Mouse (Mus musculus): ENCODE measurements at regions not wholly inside any gene's neighbourhood (a gene's known extent, or its start where the extent isn't known, plus 50 kb on each side); places are given as distances from the start of the nearest gene placed in this dataset.

DNA sequence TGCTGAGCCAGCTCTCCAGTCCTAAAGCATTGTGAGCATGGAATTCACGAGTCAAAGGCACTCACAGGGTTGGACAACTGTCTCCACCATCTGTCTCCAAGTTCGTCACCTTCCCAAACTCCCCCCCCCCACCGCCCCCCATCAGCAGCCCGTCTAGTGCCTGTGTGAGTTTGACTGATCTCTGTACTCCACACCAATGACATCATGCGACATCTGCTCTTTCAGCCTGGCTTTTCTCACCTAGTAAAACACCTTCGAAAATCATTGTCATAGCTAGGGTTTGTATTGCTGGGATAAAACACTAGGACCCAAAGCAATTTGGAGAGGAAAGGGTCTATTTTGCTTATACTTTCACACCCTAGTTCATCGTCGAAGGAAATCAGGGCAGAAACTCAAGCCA, 272.1 kb upstream of the Runx1 start:
- H3K4me3 ChIP-seq (ENCODE audit: low read depth, low read length) = no peak overlapping the region
- no peak for ATAC-seq
- no peak overlapping the region for H3K4me2 ChIP-seq (replicated peaks; ENCODE audit: low read depth, low read length)
- no peaks in the 10 kb centered on the region for H3K9me3 ChIP-seq (ENCODE audit: low read length)
- no peaks in the 10 kb centered on the region for H3K27me3 ChIP-seq (replicated peaks; ENCODE audit: insufficient read depth, low read length)
- H3K9ac ChIP-seq (replicated peaks; ENCODE audit: low read depth) = no peak overlapping the region
- DNase-seq (ENCODE audit: low spot score) = no peak
- H3K36me3 ChIP-seq (ENCODE audit: insufficient read depth, low read length) = no peaks in the 10 kb centered on the region
- H3K27ac ChIP-seq (ENCODE audit: low read length) = no peak overlapping the region
- TF ChIP-seq CTCF (IDR thresholded peaks at IDR 0.05) (no peak), EP300 (IDR thresholded peaks at IDR 0.05) (no peak)
- 57% methylated on average over 8 of the region's 8 CpGs for WGBS
- no peaks in the 10 kb centered on the region for H3K4me1 ChIP-seq (ENCODE audit: insufficient read depth, low read depth, low read length)

DNA sequence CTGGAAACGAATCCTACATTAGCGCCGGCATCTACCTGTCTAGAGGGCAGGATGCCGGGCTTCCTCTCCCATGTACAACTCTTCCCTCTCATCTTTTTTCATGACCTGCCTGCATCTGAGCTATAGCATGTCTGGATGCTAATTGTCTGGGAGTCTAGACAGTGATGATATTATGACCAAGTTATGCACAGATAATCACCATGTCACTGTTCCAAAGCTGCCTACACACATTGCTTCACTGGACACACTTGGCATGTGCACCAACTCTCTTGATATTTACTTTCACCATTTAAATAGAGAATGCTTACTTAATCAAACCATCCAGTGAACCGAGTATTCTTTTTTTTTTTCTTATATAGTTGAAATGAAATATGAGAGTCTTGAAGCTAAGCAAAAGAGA, 270.2 kb upstream of the Runx1 start:
- TF ChIP-seq EP300 (IDR thresholded peaks at IDR 0.05) (no peak), CTCF (IDR thresholded peaks at IDR 0.05) (no peak)
- ATAC-seq (no peak), DNase-seq (ENCODE audit: low spot score) (no peak)
- Histone ChIP-seq H3K9me3 (ENCODE audit: low read length) (no peaks in the 10 kb centered on the region), H3K4me1 (ENCODE audit: insufficient read depth, low read depth, low read length) (peaks cover 3% of the 10 kb centered on the region; the same call in 1 of the 2 replicates), H3K4me2 (replicated peaks; ENCODE audit: low read depth, low read length) (no peak overlapping the region), H3K36me3 (ENCODE audit: insufficient read depth, low read length) (no peaks in the 10 kb centered on the region), H3K9ac (replicated peaks; ENCODE audit: low read depth) (no peak overlapping the region), H3K27ac (ENCODE audit: low read length) (no peak overlapping the region), H3K27me3 (replicated peaks; ENCODE audit: insufficient read depth, low read length) (no peaks in the 10 kb centered on the region), H3K4me3 (ENCODE audit: low read depth, low read length) (no peak overlapping the region)
- WGBS = 61% methylated on average over 5 of the region's 5 CpGs

DNA sequence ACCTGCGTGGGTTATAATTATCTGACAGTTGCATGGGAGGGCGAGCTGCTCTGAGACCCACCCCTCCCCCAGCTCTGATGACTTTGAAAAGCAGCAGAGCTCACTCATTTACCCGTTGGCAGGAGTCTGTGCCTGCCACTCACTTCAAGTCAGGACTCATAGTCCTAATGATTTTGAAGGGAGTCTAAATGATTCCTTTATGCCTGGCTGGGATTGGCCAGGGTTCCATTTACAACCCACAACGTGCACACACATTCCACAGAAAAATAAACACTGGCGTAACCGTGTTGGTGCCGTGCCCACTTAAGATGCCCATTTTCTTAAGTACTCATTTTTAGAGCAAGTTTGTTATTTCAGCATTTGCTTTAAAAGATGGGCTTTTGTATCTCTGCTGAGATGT, 266.8 kb upstream of the Runx1 start:
- ATAC-seq (peak; percentile 71), DNase-seq (ENCODE audit: low spot score) (peak; percentile 56)
- H3K27me3 ChIP-seq (replicated peaks; ENCODE audit: insufficient read depth, low read length) = no peaks in the 10 kb centered on the region
- H3K9ac ChIP-seq (replicated peaks; ENCODE audit: low read depth) = no peak overlapping the region
- peaks cover 3% of the 10 kb centered on the region; the same call in 1 of the 2 replicates for H3K4me1 ChIP-seq (ENCODE audit: insufficient read depth, low read depth, low read length)
- no peak overlapping the region for H3K4me3 ChIP-seq (ENCODE audit: low read depth, low read length)
- WGBS = 23% methylated on average over 7 of the region's 7 CpGs
- 0 out of 2 replicates have a peak overlapping the region, but pooled peaks have one; percentile 19 for H3K4me2 ChIP-seq (replicated peaks; ENCODE audit: low read depth, low read length)
- no peak overlapping the region for H3K27ac ChIP-seq (ENCODE audit: low read length)
- TF ChIP-seq EP300 (IDR thresholded peaks at IDR 0.05) (no peak), CTCF (IDR thresholded peaks at IDR 0.05) (no peak)
- H3K36me3 ChIP-seq (ENCODE audit: insufficient read depth, low read length) = no peaks in the 10 kb centered on the region
- no peaks in the 10 kb centered on the region for H3K9me3 ChIP-seq (ENCODE audit: low read length)

DNA sequence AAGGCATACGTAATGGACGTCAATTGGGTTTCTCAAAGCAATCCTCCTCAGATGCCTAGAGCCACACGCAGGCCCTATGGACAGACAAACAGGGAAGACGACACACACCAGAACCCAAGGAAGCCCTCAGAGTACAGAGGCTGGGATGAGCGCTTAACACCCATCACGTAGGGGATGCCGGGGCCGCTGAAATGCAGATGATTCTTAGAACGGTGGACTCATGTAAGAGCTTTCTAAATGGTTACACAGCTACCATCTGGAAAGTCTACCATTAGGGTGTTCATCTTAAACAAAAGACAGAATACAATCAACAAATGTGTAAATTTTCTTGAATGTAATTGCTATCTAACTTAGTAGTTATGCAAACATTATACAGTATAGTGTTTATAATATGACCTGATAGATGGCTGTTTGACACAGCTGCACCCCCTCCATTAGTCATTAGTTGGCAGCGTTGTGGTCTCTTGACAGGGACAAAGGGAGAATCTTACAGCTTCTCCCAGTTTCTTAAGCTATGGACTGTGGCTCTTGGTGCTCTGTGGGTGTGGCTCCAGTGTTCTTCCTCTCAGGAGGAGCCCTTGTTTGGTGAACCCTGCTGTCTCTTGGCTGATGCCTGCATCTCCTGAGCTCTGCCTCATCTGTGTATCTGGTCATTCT, 259.4 kb upstream of the Runx1 start:
- TF ChIP-seq EP300 (IDR thresholded peaks at IDR 0.05) = no peak
- no peaks in the 10 kb centered on the region for H3K36me3 ChIP-seq (ENCODE audit: insufficient read depth, low read length)
- no peak overlapping the region for H3K4me2 ChIP-seq (replicated peaks; ENCODE audit: low read depth, low read length)
- WGBS = 86% methylated on average over 10 of the region's 10 CpGs
- ATAC-seq (no peak), DNase-seq (ENCODE audit: low spot score) (no peak)
- no peak overlapping the region for H3K4me3 ChIP-seq (ENCODE audit: low read depth, low read length)
- H3K9ac ChIP-seq (replicated peaks; ENCODE audit: low read depth) = no peak overlapping the region
- no peaks in the 10 kb centered on the region for H3K9me3 ChIP-seq (ENCODE audit: low read length)
- no peaks in the 10 kb centered on the region for H3K27me3 ChIP-seq (replicated peaks; ENCODE audit: insufficient read depth, low read length)
- H3K4me1 ChIP-seq (ENCODE audit: insufficient read depth, low read depth, low read length) = no peaks in the 10 kb centered on the region
- H3K27ac ChIP-seq (ENCODE audit: low read length) = no peak overlapping the region

DNA sequence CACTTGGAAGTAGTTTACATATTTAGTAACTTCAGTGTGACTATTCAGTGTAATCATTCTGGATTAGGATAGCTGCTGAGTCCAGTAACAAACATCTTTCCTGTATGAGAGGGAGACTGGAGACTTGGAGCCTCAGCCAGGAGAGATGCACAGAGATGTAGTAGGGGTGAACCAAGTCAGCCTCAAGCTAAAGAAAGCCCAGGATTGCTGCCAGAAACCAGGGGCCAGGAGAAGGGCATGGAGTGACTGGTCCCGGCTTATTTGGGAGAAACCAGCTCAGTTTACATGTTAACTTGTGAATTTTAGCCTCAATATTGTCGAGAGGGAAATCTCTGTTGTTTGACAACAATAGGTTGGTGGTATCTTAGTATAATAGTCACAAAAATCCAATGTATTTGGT, 257.8 kb upstream of the Runx1 start:
- no peak for ATAC-seq
- DNase-seq (ENCODE audit: low spot score) = no peak
- H3K27ac ChIP-seq (ENCODE audit: low read length) = no peak overlapping the region
- 64% methylated on average over 2 of the region's 2 CpGs for WGBS
- no peaks in the 10 kb centered on the region for H3K27me3 ChIP-seq (replicated peaks; ENCODE audit: insufficient read depth, low read length)
- no peaks in the 10 kb centered on the region for H3K36me3 ChIP-seq (ENCODE audit: insufficient read depth, low read length)
- no peak overlapping the region for H3K4me3 ChIP-seq (ENCODE audit: low read depth, low read length)
- H3K4me2 ChIP-seq (replicated peaks; ENCODE audit: low read depth, low read length) = no peak overlapping the region
- TF ChIP-seq EP300 (IDR thresholded peaks at IDR 0.05) (no peak), CTCF (IDR thresholded peaks at IDR 0.05) (no peak)
- no peaks in the 10 kb centered on the region for H3K9me3 ChIP-seq (ENCODE audit: low read length)
- no peaks in the 10 kb centered on the region for H3K4me1 ChIP-seq (ENCODE audit: insufficient read depth, low read depth, low read length)
- H3K9ac ChIP-seq (replicated peaks; ENCODE audit: low read depth) = no peak overlapping the region

DNA sequence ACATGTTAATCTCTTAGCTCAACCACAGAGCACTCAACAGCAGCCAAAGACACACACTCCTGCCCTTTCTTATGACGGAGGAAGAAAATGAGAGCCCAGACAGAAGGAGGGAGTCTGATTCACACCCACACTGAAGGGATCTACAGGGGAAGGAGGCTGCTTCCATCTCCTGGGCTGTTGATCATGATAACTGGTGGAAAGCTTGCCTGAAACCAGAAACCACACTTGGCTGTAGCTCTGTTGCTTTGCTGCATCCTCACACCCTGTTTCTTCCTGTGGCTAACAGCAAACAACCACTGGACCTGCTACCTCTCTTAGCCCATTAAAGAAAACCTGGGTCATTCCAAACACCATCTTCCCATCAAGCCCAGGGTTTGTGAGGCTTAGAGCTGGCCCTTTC, 257.2 kb upstream of the Runx1 start:
- H3K27ac ChIP-seq (ENCODE audit: low read length) = no peak overlapping the region
- H3K27me3 ChIP-seq (replicated peaks; ENCODE audit: insufficient read depth, low read length) = no peaks in the 10 kb centered on the region
- no peak overlapping the region for H3K4me3 ChIP-seq (ENCODE audit: low read depth, low read length)
- no peak overlapping the region for H3K4me2 ChIP-seq (replicated peaks; ENCODE audit: low read depth, low read length)
- DNase-seq (ENCODE audit: low spot score) (no peak), ATAC-seq (no peak)
- no peak overlapping the region for H3K9ac ChIP-seq (replicated peaks; ENCODE audit: low read depth)
- H3K9me3 ChIP-seq (ENCODE audit: low read length) = no peaks in the 10 kb centered on the region
- no peak for TF ChIP-seq CTCF (IDR thresholded peaks at IDR 0.05)
- TF ChIP-seq EP300 (IDR thresholded peaks at IDR 0.05) = no peak
- 64% methylated on average over 1 of the region's 1 CpGs for WGBS
- no peaks in the 10 kb centered on the region for H3K4me1 ChIP-seq (ENCODE audit: insufficient read depth, low read depth, low read length)
- no peaks in the 10 kb centered on the region for H3K36me3 ChIP-seq (ENCODE audit: insufficient read depth, low read length)

DNA sequence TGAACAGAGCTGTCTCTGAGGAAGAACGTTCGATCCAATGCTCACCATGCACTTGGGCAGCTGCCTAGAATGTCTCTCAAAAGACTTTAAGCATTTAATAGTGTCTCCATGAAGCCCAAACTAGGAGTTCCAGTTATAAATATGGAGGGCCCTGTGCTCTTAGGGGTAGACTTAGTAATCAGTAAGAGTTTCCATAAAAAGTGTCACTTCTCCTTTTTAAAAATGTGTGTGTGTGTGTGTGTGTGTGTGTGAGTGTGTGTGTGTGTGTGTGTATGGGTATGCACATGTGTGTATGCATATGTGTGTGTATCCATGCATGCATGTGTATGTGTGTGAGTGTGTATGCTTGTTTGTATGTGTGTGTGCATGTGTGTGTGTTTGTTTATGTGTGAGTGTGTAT, 255.6 kb upstream of the Runx1 start:
- 78% methylated on average over 2 of the region's 2 CpGs for WGBS
- ATAC-seq = no peak
- Histone ChIP-seq H3K4me1 (ENCODE audit: insufficient read depth, low read depth, low read length) (no peaks in the 10 kb centered on the region), H3K27ac (ENCODE audit: low read length) (no peak overlapping the region), H3K4me3 (ENCODE audit: low read depth, low read length) (no peak overlapping the region), H3K9me3 (ENCODE audit: low read length) (no peaks in the 10 kb centered on the region), H3K36me3 (ENCODE audit: insufficient read depth, low read length) (no peaks in the 10 kb centered on the region), H3K27me3 (replicated peaks; ENCODE audit: insufficient read depth, low read length) (no peaks in the 10 kb centered on the region), H3K4me2 (replicated peaks; ENCODE audit: low read depth, low read length) (no peak overlapping the region), H3K9ac (replicated peaks; ENCODE audit: low read depth) (no peak overlapping the region)
- no peak for TF ChIP-seq CTCF (IDR thresholded peaks at IDR 0.05)
- no peak for DNase-seq (ENCODE audit: low spot score)

Data from lung, postnatal 0 days (tissue).